Mouse (Mus musculus) CD4-positive naive resting alpha-beta T cell, adult 76 days (primary cell): ENCODE measurements around the gene Ang5. TPM values are rescaled to one million over a fixed set of nuclear protein-coding genes. Genes with fewer than 3 reads are reported as not detected.

Experiments used
- total RNA-seq: library from RNA; stranded (reverse); gene quantifications from one replicate; pipeline ENCODE4 v1.2.4, GENCODE M21; 2023

The Ang5 gene
- total RNA-seq, result not detected

DNA sequence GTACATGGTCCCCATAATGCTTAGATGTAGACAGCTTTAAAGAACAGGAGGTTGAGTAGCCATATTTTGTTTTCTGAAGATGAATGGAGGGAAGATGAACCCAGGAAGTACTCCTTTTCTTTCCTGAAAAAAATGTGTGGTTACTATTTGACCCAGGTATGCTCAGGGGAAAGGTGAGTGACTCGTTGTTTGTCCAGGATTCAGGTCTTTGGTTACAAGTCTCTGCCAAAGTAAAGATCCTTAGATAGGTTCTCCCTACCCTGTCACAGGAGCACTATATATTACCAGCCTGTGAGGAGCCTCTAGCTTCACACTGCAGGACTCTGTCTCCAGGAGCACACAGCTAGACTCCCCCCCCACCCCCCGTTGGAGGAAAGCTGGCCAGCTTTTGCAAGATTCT, at the start of gene Ang5:
Gene Ang5 (plus strand): TSS at position 301 of the 400 bp plus-strand sequence.

DNA sequence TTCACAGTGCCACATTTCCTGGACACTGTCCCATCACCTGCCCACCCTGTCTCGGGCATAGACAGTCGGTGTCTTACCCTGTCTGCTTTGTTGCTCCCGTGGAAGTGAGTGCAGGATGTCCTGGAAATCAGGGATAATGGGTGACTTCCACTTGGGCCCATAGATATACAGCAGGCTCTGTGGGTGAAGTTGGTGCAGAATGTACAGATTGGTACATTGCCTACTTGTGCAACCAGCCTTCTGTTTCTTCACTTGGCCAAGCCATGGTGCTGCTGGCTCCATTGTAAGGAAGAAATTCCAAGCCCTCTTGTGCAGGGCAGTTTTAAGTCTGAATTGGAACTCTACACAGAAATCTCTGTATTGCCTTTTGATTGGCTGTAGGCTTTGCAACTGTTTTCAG, 33.4 kb upstream of the Ang5 start, which contains the start of gene Ear10:
Gene Ear10 (minus strand): TSS at position 101 of the 400 bp plus-strand sequence.

DNA sequence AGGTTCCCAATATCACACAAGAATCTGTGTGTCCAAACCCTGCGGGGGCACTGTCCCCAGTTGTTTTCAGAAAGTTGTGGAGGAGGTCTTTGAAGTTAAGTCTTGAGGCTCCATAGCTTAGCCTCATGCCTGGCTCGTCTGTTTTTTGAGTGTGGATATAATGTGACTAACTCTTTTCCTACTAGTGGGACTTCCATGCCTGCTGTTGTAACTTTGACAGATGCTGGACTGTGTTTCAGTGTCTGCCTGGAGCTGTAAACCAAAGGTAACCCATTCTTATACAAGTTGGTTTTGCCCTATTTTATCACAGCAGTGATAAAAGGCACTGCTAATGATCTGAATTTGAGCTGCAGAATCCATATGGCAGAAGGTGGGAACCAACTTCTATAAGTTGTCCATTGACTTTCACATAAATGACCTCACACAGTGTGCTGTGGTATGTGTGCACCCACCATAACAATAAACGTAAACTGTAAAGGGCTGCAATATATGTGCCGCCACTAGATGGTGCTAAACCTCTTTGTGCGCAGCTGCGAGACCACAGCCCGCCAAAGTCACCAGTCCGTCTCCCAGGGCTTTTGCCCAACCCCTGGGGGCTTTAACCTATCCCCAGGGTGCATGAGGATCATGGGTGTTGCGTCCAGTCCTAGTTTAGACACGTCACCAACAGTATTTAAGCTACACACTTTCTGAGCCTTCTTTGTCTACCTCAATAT, 32.0 kb upstream of the Ang5 start, which contains the start of gene Gm8113:
Gene Gm8113 (plus strand): TSS at position 703 of the 716 bp plus-strand sequence.

DNA sequence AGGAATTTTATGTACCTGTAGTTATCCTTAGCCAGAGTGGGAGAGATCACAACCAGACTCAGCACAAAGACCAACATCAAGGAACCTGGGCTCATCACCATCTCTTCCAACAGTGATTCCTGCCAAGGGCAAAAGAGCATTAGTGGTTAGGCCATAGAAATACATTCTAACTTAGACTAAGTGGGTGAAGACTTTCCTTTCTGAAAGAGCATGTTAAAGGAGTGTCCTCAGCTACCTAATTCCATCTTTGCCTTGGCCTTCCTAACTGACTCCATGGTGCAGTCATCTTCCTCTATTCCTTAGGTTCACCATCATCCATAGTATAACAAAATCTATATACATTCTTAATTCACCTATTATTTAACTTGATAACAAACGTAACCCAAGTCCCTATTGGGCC, 45.3 kb downstream of the Ang5 start, which contains the start of gene Ang6:
Gene Ang6 (minus strand): TSS at position 101 of the 400 bp plus-strand sequence.

Other genes starting within 250 kb of the Ang5 start
- gene Gm16506, start 229.6 kb upstream of the Ang5 start, total RNA-seq, result not detected
- gene Gm6526, start 209.2 kb upstream of the Ang5 start, total RNA-seq, result not detected
- not detected for gene Gm8180, start 172.3 kb upstream of the Ang5 start, total RNA-seq
- gene Ear1, start 81.6 kb upstream of the Ang5 start, total RNA-seq, result not detected
- gene Ear10, start 33.5 kb upstream of the Ang5 start, total RNA-seq, result not detected
- gene Gm8113, start 31.7 kb upstream of the Ang5 start, total RNA-seq, result not detected
- gene Ang6, start 45.2 kb downstream of the Ang5 start, total RNA-seq, result not detected
- 2.0 TPM for gene Ear2, start 145.6 kb downstream of the Ang5 start, total RNA-seq
- not detected for gene Gm3327, start 166.8 kb downstream of the Ang5 start, total RNA-seq
- gene Gm8212, start 240.6 kb downstream of the Ang5 start, total RNA-seq, result not detected